ENCODE assay signal across 8 mouse cellular contexts in the genomic region with DNA sequence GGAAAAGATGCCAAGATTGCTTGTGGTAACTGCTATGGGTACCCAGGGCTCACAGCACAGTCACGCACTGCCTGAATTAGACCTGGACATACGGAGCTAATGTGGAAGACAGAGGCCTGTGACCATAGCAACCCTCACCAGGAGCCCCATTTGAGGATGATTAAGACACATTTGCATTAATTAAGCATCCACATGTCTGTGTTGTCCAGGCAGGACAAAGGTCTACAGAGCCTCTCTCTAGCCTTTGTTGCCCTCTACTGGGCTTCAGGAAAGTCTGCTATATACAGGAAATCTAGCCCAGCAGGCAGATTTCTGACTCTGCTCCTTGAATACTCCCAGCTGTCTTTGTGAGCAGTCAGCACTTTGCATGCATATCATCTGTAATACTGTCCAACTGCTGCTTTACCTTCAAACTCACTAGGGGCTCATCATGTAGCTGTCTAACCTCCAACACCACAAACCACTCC.
DNase-seq lines count a peak whose midpoint lies in the region; ATAC-seq and TF ChIP-seq lines count a peak whose summit lies in the region.

No protein-coding gene starts in this region.

- H3K4me1 ChIP-seq in liver, adult 2 months (ENCODE audit: control insufficient read depth, insufficient read depth, low read length), result no peaks in the 10 kb centered on the region
- H3K4me1 ChIP-seq in forebrain, embryonic 12.5 days, result peaks cover 9% of the 10 kb centered on the region; the same call in 1 of the 2 replicates

- H3K79me2 ChIP-seq in liver, adult 2 months (ENCODE audit: control insufficient read depth, insufficient read depth, low read length), result no peaks in the 10 kb centered on the region

- H3K9me3 ChIP-seq in forebrain, embryonic 12.5 days, result no peaks in the 10 kb centered on the region

- no peaks in the 10 kb centered on the region for H3K36me3 ChIP-seq in liver, adult 2 months (ENCODE audit: control insufficient read depth, insufficient read depth, low read length)
- no peaks in the 10 kb centered on the region for H3K36me3 ChIP-seq in forebrain, embryonic 12.5 days (replicated peaks)

- H3K9ac ChIP-seq in liver, adult 2 months (ENCODE audit: low read depth, low read length), result no peak overlapping the region
- no peak overlapping the region for H3K9ac ChIP-seq in forebrain, embryonic 12.5 days

- no peak for TF ChIP-seq POLR2A in liver, adult 2 months (IDR thresholded peaks at IDR 0.05; ENCODE audit: extremely low read depth, insufficient read depth, low read length)

- peak; percentile 94 for ATAC-seq in cerebellum, adult (ENCODE audit: insufficient number of reproducible peaks, low FRiP score, low TSS enrichment)
- ATAC-seq in forebrain, embryonic 12.5 days (ENCODE audit: low FRiP score), result peak; percentile 95
- no peak for ATAC-seq in inflammation-experienced regulatory T-cells, adult 6 months

- DNase-seq in liver, adult 2 months (ENCODE audit: extremely low read depth, low read depth, low spot score), result peak; percentile 9
- DNase-seq in liver, result no peak
- DNase-seq in layer of hippocampus, postnatal 14 days (ENCODE audit: low spot score in 2 of 2), result peak; percentile 26 to 52
- peak; percentile 77 for DNase-seq in retina, postnatal 1 day
- no peak for DNase-seq in thymus, postnatal 4 days

- H3K27ac ChIP-seq in liver, adult 2 months (replicated peaks; ENCODE audit: insufficient read depth, low read depth, low read length), result no peak overlapping the region
- H3K27ac ChIP-seq in forebrain, embryonic 12.5 days, result no peak overlapping the region

- 49% methylated on average over 2 of the region's 2 CpGs for WGBS in liver, adult 2 months
- 4% methylated on average over 2 of the region's 2 CpGs for WGBS in forebrain, embryonic 12.5 days

- no peak overlapping the region for H3K4me2 ChIP-seq in forebrain, embryonic 12.5 days

- no peaks in the 10 kb centered on the region for H3K27me3 ChIP-seq in liver, adult 2 months (ENCODE audit: control insufficient read depth, insufficient read depth, low read length)
- H3K27me3 ChIP-seq in forebrain, embryonic 12.5 days, result no peaks in the 10 kb centered on the region

- TF ChIP-seq CTCF in liver, adult 2 months (IDR thresholded peaks at IDR 0.05; ENCODE audit: low read depth, low read length), result no peak

- H3K4me3 ChIP-seq in liver, adult 2 months (ENCODE audit: insufficient read depth, low read depth, low read length), result no peak overlapping the region
- no peak overlapping the region for H3K4me3 ChIP-seq in forebrain, embryonic 12.5 days (replicated peaks)

Comparison
In these comparisons a context has a peak if more than half of its experiments do, and no peak if none do; other contexts are left out.
1. DNase-seq: peak in liver, adult 2 months (single experiment), layer of hippocampus, postnatal 14 days (2 of 2) and retina, postnatal 1 day (single experiment); none in liver (single experiment) and thymus, postnatal 4 days (single experiment).